Mouse (Mus musculus) kidney, postnatal 25 days (tissue): ENCODE data around the gene Pkp1.

ENCODE experiments used
- DNase-seq, 2 experiments: peaks; one replicate each; pipeline ENCODE4 v3.0.0; 2021; ENCODE audit warnings: mixed read lengths in 2 of 2

The Pkp1 gene

DNA sequence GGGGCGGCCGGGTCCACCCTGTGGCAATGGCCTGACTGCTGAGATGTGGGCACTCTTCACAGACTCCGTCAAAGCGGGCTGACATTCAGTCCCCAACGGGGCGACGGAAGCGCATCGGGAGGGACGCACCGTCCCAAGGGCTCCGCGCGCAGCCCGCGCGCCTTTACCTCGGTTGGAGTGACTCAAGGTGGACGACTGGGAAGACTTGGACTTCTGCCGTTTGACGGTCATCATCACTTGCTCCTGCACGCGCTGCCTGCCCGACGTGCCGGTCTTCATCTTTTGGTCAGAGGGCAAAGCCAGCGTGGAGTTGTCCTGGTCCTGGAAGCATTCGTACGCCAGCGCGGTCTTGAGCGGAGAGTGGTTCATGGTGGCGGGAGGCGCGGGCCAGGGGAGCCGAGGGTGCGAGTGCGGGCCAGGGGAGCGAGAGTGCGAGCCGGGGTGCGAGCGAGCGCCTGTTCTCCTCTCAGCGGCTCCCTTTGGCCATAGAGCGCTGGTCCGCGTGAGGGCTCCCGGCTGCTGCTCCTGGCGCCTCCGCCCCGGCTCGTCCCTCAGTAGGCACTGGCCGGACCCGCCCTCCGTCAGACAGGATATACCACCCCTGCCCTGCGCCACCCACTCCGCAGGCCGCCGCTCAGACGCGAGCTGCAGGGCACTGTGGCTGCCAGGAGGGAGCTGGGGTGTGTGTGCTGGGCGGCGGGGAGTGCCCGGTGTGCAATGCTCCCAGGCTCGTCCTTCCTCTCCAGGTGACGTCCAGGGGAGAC, at the start of gene Pkp1:
Gene Pkp1 (minus strand): TSS at position 564 of the 764 bp plus-strand sequence.
- no peak for DNase-seq

DNA sequence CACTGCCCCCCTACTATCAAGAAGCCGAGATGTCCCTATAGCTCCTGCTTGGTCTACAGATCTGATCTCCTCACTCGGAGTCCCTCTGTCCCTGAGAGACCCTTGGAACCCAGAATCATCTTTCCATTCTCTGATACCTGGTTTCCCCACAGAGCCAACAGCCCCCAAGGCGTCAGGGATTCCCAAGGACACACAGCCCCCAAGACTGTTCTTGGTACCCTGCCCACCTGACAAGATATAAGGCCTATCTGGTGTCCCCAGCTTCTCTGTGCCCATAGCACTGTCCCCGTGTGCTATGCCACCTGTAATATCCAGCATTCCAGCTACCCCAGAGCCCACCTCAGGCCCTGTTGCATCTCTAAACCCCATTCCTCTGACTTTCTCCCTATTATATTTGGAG, 48.7 kb upstream of the Pkp1 start:
- DNase-seq, result no peak

DNA sequence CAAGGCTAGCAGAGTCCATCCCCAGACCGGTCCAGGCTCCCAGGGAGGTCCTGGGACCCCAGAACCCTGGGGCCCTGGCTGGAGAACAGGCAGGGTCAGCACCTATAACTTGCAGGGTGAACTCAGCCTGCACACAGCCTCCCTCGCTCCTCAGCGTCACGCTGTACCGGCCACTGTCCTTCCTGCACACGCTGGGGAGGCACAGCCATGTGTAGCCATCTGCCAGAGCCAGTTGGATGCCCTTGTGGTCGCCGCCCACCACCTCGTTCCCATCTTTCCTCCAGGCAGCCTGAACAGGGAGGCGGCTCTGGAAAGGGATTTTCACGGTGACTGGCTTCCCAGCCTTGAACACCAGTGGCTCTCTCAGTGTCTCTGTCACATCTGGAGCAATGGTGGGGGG, 45.6 kb upstream of the Pkp1 start:
- no peak for DNase-seq

DNA sequence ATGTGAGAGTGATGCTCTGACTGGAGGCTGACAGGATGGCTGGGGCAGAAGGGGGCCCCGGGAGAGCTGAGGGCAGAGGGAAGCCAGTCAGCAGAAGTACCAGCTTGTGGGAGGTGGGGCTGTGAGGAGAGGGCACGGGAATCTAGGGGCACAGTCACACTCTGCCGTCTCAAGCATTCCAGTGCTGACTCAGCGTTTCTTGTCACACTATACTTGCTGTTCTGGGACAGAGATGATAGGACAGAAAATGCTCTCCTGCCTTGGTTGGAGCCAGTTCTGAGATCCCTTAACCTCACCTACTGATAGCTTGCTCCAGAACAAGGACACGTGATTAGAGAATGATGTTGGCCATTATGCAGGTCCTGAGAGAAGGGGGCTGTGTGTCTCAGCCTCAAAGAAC, 44.2 kb upstream of the Pkp1 start:
- no peak for DNase-seq

DNA sequence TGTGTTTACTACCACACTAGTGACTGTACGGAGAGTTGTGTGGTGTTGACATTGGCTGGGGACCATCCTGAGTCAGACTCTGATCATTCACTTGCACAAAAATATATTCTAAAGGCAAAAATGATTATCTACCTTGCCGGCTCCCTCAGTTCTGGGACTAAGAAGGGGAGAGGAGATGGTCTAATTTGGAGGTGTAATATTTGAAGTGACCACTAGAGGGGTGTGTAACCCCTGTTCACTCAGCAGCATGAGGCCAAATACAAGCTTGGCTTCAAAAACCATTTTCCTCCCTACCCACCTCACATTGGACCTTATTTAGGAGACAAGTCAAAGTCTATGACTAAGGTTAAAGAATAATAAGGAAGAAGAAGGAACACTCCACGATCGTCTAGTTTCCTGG, 39.5 kb upstream of the Pkp1 start:
- DNase-seq, result peak in 1 of 2 experiments; percentile 11

DNA sequence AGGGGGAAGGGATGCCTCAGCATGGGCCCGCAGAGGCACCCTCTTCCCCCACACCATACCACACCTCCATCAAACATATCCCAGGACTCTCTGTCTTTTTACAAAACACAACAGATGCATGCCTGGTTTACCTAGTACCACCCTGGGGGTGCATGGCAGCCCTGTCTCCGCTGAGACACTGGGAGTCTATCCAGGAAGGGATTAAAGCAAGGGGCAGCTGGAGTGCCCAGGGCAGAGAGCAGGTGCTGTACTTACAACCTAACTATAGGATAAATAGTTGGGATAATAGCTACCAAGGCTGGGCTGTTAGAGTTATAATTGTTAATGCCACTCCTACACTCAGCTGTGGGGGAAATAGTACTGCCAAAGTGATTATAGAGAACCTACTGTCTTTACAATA, 29.9 kb upstream of the Pkp1 start:
- DNase-seq, result no peak

DNA sequence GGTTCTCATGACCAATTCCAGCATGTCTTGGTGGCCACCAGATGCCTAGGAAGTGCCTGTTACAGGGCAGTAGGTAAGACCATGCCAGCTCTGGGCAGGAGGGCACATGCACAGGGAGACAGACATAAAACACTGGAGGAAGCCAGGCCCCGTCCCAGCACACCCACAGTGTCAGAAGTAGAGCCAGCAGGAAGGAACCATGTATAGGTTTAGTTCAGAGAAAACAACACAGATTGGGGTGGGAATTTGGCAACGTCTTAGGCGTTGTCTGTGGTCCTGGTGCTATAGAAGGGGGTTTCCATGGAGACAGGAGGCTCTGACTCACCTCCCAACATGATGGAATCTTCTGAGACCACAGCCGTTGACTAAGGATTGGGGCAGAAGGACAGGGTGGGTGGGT, 27.2 kb upstream of the Pkp1 start:
- no peak for DNase-seq

DNA sequence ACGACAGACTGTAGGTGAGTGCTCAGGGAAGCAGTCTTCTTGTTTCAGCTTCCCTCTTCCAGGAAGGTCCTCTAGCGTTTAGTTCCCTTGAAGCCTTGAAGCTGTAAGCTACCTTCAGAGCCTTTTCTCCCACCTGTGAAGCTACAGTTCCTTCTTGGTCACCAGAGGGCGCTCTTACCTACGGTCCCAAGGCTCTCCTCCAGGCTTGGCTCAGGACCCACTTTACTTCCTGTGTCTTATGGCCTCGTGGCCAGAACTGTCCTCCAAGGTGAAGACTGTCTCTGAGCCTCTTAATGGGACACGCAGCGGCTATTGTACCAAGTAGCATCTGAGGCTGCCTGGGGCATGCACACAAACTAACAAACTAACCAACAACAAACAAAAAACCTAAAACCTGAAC, 26.7 kb upstream of the Pkp1 start:
- peak; percentile 72 for DNase-seq

DNA sequence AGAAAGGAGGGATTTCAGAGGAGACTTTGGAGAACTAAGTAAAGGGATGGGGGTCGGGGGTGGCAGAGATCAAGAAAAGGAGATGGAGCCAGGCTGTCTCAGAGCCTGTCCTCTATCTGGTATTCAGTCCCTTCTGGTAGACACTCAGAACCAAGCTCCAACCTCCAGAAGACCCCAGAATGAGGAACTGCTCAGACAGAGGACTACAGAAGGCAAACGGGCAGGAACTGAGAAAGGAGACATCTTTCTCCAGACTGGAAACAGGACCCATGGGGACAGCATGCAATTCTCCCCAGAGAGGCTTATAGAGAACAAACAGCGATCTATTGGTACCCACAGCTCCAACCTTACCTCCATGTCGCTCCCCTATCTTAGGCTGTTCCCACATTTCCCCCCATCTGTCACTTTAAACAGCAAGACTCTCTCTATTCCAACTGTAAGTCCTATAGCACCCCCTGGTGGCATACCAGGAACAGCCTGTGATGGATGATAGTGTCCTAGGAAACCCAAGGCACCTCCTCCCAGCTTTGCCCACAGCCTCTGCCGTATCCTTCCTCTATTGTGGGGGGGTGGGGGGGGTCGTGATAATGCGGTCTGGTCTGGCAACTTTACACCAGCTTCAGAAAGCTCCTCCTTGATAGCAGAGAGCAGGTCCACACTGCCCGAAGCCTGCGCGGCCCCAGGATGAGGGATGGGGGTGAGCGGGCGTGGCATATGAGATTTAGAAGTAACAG, 25.7 kb upstream of the Pkp1 start:
- peak; percentile 67 to 85 for DNase-seq

DNA sequence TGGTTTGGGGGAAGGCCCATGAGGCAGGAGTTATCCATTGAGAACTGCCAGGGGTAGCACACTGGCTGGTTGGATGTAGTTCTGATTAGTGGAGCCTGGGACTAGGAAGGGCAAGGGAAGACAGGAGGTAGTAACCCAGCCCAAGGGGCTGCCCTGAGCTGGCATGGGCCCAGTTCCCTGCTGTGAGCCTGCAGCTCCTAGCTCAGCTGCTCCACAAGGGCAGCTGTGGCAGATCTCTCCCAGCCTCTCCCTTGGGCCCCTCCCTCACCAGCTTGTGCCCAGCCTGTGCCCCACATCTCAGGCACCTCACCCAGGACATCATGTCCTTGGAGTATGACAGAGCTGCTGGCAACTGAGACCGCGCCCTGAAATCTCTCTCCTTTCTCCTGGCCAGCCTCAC, 24.7 kb upstream of the Pkp1 start:
- no peak for DNase-seq

DNA sequence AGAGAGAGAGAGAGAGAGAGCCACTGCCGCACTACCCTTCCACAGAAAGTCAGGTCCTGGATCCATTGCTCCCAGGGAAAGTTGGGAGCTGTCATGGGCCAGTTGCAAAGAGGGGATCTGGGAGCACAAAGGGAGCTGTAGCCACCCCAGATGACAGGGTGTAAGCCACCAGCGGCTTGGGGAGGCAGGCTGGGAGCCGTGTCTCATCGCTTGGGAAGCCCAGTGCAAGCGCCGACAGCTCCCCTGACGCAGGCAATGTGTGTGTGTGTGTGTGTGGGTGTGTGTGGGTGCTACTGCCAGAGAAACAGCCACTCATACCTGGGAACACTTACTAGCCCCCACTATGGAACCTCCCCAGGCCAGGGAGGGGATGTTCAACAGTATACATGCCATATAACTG, 23.1 kb upstream of the Pkp1 start:
- no peak for DNase-seq

DNA sequence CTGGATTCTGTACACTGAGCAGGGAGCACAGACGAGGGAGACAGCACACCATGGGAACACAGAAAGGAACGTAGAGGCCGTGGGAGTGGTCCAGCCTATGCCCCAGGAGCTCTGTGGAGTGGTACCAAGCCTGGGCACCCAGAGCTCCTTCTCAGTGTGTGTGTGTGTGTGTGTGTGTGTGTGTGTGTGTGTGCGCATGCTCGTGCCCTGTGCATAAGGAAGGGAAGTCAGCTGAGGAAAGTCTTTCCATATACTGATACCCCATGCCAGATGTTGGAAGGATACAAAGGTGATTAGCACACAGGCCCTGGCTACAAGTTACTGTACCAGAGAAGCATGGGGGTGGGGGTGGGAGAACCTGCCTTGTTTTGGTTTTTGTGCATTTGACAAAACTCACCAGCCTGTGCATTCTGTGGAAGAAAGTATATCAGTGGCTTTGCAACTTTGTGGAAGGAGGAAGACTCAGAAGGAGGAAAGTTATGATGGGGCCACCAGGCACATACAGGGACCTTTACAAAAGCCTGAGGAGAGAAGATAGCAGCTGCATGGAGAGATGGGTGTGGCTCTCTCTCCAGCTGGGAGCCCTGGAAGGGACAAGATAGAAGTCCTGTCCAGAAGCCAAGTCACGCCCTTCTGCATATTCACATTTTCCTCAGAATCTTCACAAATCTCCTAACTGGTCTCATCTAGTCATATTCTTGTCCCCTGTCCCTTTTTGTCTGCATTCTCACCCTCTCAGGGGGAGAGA, 22.4 kb upstream of the Pkp1 start:
- DNase-seq, result no peak

DNA sequence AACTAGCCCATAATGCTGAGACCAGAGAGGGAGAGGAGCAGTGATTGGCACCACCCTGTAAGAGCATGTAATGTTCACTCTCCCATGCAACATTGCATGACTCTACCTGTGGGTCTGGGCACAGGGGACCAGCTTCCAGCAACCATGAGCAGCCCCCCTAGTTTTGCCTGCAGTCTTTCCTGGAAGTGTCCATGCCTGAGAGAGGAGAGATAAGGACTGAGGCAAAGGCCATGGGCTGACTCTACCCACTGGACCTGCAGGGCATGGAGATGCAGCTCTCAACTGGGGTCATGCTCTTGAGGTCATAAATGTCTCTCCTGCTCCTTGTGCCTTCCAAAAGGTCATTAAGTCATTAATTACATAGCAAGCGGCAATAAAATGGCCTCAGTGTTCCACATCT, 17.1 kb upstream of the Pkp1 start:
- no peak for DNase-seq

DNA sequence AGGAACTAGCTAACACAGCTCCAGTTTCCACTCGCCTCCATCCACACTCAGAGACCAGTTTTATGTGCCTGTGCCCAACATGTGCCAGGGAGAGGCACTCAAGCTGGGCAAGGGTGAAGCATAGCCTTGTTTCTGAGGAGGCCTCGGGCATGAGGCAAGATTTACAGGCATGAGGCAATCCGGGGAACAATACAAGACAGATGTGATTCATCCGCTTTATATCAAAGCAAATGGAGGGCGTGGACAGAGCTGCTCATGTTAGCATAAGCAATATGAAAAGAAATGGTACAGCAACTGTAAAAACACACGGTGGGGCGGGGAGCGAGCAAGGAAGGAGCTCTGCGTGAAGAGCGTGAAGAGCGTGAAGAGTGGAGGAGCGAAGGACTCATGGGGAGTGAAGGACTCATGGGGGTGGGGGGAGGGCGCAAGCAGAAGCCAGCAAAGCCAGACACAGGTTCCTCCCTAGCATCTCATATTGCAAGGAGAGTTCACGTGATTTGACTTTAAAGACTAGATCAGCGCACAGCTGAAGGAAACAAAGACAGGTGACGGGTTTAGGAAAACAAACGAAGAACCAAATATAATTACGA, 14.8 kb upstream of the Pkp1 start:
- DNase-seq, result no peak

DNA sequence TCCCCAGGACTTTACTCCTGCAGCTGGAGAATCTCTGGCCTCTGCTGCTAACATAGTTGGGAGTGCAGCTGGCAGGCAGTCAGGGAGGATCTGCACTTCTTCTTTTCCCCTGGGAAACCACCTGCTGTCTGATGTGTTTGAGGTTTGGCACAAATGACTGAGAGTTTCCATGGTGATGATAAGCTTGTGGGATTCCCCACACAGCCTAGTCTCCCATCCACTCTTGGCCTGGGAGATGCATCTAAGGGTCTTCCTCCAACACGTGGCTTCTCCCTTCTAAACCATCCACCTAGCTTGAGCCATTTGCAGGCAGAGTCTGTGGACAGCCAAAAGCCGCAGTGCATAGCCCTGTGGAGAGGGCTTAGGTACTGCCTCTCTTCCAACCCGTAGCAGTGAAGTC, 10.9 kb upstream of the Pkp1 start:
- DNase-seq, result peak in 1 of 2 experiments; percentile 13

DNA sequence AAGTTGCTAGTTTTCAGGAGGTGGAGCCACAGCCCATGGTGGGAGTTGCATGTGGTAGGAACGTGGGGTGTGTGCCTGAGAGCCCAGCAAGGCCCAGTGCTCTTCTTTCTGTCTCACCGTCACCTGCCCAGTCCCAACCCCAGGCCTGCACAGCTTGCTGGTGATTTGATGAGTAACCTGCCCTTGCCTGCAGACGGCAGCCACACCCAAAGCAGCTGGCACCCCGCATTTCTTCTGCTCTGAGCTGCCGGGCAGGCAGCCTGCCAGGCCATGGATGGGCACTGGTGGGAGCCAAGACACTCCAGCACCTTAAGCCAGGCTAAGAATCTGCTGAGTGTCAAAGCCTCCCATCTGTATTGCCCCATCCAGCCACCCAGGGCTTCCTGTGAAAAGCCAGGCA, 6.8 kb upstream of the Pkp1 start:
- peak in 1 of 2 experiments; percentile 29 for DNase-seq

DNA sequence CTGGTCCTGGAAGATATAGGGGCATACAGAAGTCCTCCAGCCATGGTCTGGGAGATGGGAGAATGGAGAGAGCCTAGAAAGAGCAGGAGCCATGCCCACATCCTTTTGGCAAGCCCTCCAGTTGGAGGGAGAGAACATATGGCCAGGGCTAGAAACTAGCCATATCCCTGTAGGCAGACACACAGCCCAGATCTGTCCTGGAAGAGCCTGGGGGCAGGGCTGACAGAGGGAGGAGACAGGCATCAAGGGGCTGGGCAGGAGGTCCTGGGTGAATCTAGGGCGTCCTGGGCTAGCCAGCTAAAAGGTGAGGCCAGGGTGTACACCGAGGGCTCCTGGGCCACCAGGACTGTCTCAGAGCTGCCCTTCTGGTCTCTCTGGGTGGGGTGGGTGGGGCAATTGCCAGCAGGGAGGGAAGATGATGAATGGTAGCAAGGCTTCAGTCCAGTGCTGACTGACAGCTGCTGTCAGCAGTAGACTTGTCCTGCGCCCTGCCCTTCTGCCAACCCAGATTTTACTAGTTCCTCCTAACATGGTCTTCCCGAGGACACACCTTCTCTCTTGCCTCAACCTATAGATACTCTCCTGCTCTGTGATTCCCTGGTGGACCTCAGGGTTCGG, 5.5 kb upstream of the Pkp1 start:
- DNase-seq, result peak in 1 of 2 experiments; percentile 27

DNA sequence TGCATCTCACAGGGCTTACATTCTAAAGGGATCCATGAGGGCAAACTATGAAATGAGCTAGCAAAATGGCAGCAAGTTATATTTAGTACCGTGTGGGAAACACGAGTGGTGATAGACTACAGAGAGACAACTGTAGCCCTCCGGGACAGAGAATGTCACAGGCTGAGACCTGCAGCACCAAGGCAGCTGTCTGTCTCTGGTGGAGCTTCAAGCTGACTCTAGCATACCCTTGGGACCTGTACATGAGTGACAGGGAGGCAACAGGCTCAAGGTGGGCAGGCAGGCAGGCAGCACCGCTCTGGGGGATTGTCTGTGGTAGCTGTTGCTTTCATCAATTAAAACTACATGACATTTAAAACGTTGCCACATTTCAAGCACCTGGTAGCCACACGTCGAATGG, 4.2 kb upstream of the Pkp1 start:
- no peak for DNase-seq

DNA sequence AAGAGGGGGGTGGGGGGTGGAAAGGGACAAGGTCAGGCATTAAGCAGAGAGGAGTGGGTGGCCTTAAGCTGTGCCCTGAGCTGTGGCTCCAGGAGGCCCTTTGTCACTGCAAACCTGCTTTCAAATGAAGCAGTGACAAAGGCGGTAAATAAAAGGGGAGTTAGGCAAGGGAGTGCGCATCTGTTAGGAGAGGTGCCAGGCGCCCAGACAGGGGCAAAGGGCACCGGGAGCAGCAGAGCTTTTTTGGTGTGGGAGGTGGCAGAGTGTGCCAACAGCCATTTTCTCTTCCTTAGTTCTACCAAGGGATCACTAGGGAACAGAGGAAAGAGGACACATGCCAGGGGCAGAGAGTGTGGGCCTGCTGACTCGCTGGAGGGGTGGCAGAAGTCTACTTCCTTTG, 1.8 kb downstream of the Pkp1 start:
- no peak for DNase-seq

DNA sequence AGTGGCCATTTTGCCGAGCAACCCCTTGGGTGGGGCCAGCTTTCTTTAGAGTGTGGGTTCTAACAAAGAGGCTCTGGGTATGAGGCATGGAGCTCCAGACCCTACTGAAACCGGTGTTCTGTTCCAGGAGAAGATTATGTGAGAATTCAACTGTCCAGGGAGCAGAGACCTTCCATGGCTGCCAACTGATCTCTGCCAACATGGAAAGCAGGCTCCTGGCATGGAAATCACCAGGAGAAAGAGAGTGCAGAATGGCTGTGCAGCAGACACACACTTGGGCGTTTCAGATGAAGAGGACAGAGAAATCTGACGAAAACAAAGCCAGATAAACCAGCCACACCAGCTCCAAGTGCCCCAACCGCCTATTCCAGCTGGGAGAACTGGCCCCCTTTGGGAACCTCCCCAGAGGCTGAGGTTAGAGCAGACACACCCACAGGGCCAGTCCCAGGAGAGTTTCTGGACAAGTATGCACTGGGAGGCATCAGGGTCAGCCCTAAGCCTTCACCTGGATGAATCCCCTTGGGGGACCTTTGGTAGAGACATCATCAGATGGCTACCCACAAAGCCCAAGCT, 2.4 kb downstream of the Pkp1 start:
- DNase-seq, result no peak

DNA sequence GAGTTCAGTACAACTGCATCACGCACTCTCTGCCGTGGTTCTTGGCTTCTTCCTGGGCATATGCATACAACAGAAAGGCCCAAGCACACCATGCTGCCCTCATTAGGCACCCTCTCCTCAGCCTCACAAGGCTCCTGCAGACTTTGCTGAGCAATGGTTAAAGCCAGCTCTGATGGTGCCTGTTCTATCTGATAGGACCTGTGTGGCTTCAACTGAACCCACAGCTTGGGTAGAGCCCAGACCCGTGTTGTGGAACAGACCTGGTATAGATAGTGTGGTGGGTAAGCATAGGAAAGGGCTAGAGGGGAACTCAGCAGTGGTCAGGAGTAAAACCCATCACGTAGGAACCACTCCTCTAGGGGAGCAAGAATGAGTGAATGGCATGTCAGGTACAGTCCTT, 5.3 kb downstream of the Pkp1 start:
- DNase-seq, result no peak

DNA sequence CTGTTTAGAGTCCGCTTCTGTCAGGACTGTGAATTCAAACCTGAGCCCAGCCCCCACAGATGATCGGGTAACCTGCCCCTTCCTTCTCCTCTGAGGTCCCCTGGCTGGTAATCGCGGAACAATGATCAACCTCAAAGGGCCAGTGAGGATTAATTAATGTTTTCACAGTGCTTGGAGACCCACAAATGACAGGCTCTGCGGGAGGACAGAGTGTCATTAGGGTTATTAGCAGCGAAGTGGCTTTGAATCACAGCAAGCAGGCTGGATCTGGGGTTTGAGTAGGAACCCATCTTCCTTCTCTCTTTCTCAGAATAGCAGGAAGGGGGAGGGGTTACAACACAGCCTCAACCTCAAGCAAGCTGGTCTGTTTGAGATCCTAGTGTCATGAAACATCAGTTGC, 9.6 kb downstream of the Pkp1 start:
- DNase-seq, result no peak

DNA sequence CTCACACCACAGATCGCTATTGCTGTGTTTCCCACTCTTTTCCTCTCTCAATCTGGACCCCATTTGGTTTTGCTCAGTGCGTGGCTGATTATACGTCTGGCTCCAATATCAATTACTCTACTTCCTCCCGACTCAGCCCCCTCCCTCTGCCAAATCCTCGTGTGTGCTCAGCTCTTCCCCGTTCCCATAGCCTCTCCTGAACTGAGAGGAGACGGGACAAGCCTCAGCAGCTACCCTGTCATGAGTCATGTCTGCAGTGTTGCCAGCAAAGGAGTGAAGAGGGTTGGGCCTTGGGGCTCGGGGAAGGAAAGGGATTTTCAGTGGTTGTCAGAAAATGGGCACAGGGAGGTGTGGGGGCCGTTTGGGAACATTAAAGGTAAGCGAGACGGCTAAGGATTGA, 12.3 kb downstream of the Pkp1 start:
- no peak for DNase-seq
